Mouse (Mus musculus): ENCODE measurements around the gene Ano8.

The Ano8 gene

GRCm38 (mm10) chr8:71470913-71471255 is 14.9 kb downstream of the Ano8 start:
- DNase-seq (ENCODE audit: low spot score in 2 of 2) = no peak

GRCm38 (mm10) chr8:71470146-71470912 is 15.4 kb downstream of the Ano8 start:
- DNase-seq (ENCODE audit: low spot score in 2 of 2) = no peak

- peak in 1 of 2 experiments; percentile 71 for DNase-seq (ENCODE audit: low spot score in 2 of 2)
Observed at GRCm38 (mm10) chr8:71469411-71469810, 16.4 kb downstream of the Ano8 start.

- peak; percentile 98 to 99 for DNase-seq (ENCODE audit: low spot score in 2 of 2)
Observed at GRCm38 (mm10) chr8:71468916-71469315, 16.8 kb downstream of the Ano8 start, which contains the start of gene Dda1. TSS of gene Dda1 (plus strand) at chr8:71469199.

- no peak for DNase-seq (ENCODE audit: low spot score in 2 of 2)
Observed at GRCm38 (mm10) chr8:71468001-71468400, 17.8 kb downstream of the Ano8 start.

- DNase-seq (ENCODE audit: low spot score in 2 of 2) = no peak
Observed at GRCm38 (mm10) chr8:71467201-71467600, 18.6 kb downstream of the Ano8 start.

- DNase-seq (ENCODE audit: low spot score in 2 of 2) = no peak
Observed at GRCm38 (mm10) chr8:71466198-71466597, 19.6 kb downstream of the Ano8 start.

- no peak for DNase-seq (ENCODE audit: low spot score in 2 of 2)
Observed at GRCm38 (mm10) chr8:71465733-71466132, 20.0 kb downstream of the Ano8 start.

GRCm38 (mm10) chr8:71464513-71465500 is 21.0 kb downstream of the Ano8 start, which contains the start of gene Mrpl34:
TSS of gene Mrpl34 (plus strand) at chr8:71464959.
- peak; percentile 99 to 100 for DNase-seq (ENCODE audit: low spot score in 2 of 2)

- peak; percentile 97 to 98 for DNase-seq (ENCODE audit: low spot score in 2 of 2)
Observed at GRCm38 (mm10) chr8:71463188-71464033, 22.4 kb downstream of the Ano8 start, which contains the start of gene Abhd8. TSS of gene Abhd8 (minus strand) at chr8:71463655.

GRCm38 (mm10) chr8:71462786-71463185 is 23.0 kb downstream of the Ano8 start:
- DNase-seq (ENCODE audit: low spot score in 2 of 2) = peak; percentile 60 to 61

GRCm38 (mm10) chr8:71462191-71462590 is 23.6 kb downstream of the Ano8 start:
- DNase-seq (ENCODE audit: low spot score in 2 of 2) = no peak

GRCm38 (mm10) chr8:71461152-71461840 is 24.5 kb downstream of the Ano8 start:
- no peak for DNase-seq (ENCODE audit: low spot score in 2 of 2)

- DNase-seq (ENCODE audit: low spot score in 2 of 2) = no peak
Observed at GRCm38 (mm10) chr8:71460716-71461115, 25.0 kb downstream of the Ano8 start.

- DNase-seq (ENCODE audit: low spot score in 2 of 2) = no peak
Observed at GRCm38 (mm10) chr8:71457659-71458270, 28.0 kb downstream of the Ano8 start.

GRCm38 (mm10) chr8:71456906-71457305 is 28.9 kb downstream of the Ano8 start:
- DNase-seq (ENCODE audit: low spot score in 2 of 2) = no peak

- no peak for DNase-seq (ENCODE audit: low spot score in 2 of 2)
Observed at GRCm38 (mm10) chr8:71454668-71455067, 31.1 kb downstream of the Ano8 start.

- DNase-seq (ENCODE audit: low spot score in 2 of 2) = no peak
Observed at GRCm38 (mm10) chr8:71452669-71453068, 33.1 kb downstream of the Ano8 start.

- no peak for DNase-seq (ENCODE audit: low spot score in 2 of 2)
Observed at GRCm38 (mm10) chr8:71451777-71452176, 34.0 kb downstream of the Ano8 start.

- no peak for DNase-seq (ENCODE audit: low spot score in 2 of 2)
Observed at GRCm38 (mm10) chr8:71451337-71451736, 34.4 kb downstream of the Ano8 start.

Measured in heart, adult 9 months (tissue).